Mouse (Mus musculus) kidney, adult 11 months (tissue): ENCODE measurements around the gene Txn2.
"Not testable (repeated sequence)": the region's sequence is repeated elsewhere in the genome, so short reads cannot be mapped to it uniquely, and the experiment has no call there.

Experiments used
- DNase-seq: peaks from one replicate; pipeline ENCODE4 v3.0.0; 2022

The Txn2 gene

DNA sequence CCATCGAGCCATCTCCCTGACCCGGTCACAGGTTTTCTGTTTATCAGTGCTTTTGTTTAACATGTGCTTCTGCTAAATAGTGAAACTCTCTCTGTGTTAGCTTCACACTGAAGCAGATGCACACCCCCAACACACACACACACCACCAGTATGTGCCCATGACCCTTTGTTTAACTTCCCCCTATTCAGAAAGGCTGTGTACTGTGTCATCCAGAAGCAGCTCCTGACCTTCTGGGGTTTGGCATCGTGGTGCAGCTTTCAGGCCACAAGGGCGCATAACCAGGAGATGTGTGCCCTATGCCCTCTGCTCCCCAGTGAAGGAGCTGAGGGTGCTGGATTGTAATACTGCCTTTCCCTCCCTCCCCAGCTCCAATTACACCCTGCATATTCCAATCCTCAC is 54.5 kb downstream of the Txn2 start:
- DNase-seq: no peak

- DNase-seq: peak; percentile 56
Observed at GRCm38 (mm10) chr15:77873564-77873963, 55.2 kb downstream of the Txn2 start.

- DNase-seq: no peak
Observed at GRCm38 (mm10) chr15:77872996-77873395, 55.8 kb downstream of the Txn2 start.

- DNase-seq: no peak
Observed at GRCm38 (mm10) chr15:77868340-77868739, 60.5 kb downstream of the Txn2 start.

DNA sequence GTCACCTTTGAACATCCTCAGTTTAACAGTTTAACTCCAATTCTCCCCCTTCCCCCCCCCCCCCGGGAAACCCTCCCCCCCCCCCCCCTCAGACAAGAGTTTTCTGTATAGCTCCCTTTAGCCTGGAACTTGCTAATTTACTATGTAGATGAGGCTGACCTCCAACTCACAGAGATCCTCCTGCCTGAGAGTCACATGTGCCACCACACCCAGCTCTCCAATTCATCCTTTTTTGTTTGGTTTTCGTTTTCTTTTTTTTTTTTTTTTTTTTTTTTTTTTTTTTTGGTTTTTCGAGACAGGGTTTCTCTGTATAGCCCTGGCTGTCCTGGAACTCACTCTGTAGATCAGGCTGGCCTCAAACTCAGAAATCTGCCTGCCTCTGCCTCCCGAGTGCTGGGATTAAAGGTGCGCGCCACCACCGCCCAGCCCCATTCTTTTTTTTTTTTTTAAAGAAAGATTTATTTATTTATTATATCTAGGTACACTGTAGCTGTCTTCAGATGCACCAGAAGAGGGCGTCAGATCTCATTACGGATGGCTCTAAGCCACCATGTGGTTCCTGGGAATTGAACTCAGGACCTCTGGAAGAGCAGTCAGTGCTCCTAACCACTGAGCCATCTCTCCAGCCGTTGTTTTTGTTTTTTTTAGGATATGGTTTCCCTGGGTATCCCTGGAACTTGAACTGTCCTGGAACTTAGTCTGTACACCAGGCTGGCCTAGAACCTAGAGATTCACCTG is 61.4 kb downstream of the Txn2 start:
- DNase-seq: not testable (repeated sequence)

GRCm38 (mm10) chr15:77866583-77867220 is 62.1 kb downstream of the Txn2 start:
- DNase-seq: peak; percentile 76
